Mouse (Mus musculus) thymus, adult 2 months (tissue): ENCODE data around the gene Olfr520. TPM values are rescaled to one million over a fixed set of nuclear protein-coding genes. Genes with fewer than 3 reads are reported as not detected.
"Not testable (repeated sequence)": the region's sequence is repeated elsewhere in the genome, so short reads cannot be mapped to it uniquely, and the experiment has no call there.

Experiments
- DNase-seq: peaks from one replicate; pipeline ENCODE4 v3.0.0; 2021
- H3K27ac ChIP-seq: fragments of 200-500 bp; 2 replicates; pipeline ENCODE4 v1.5.1; 2012; ENCODE audit warnings: low read length, control low read depth; ENCODE audit not compliant: control insufficient read depth, insufficient read depth
- H3K27me3 ChIP-seq: fragments of 200-500 bp; 2 replicates; pipeline ENCODE4 v1.6.1; 2012; ENCODE audit warnings: mild to moderate bottlenecking, low read length, moderate library complexity, mixed read lengths; ENCODE audit not compliant: control insufficient read depth, insufficient read depth
- H3K36me3 ChIP-seq: fragments of 200-500 bp; 2 replicates; pipeline ENCODE4 v1.6.1; 2012; ENCODE audit warnings: mild to moderate bottlenecking, low read length, moderate library complexity; ENCODE audit not compliant: control insufficient read depth, insufficient read depth
- H3K4me1 ChIP-seq: fragments of 200-500 bp; replicated peaks from 2 replicates; pipeline ENCODE4 v1.6.1; 2012; ENCODE audit warnings: low read length; ENCODE audit not compliant: control insufficient read depth, insufficient read depth
- H3K4me3 ChIP-seq: fragments of 200-500 bp; 2 replicates; pipeline ENCODE4 v1.5.1; 2012; ENCODE audit warnings: mild to moderate bottlenecking, low read length, control low read depth, moderate library complexity; ENCODE audit not compliant: control insufficient read depth, insufficient read depth
- CTCF ChIP-seq: fragments of 200-500 bp; IDR thresholded peaks from 2 replicates; pipeline ENCODE4 v1.5.1; 2012; ENCODE audit warnings: mild to moderate bottlenecking, control low read depth, low read length, moderate library complexity, borderline replicate concordance; ENCODE audit not compliant: control insufficient read depth, poor library complexity, insufficient read depth; ENCODE audit errors: extremely low read depth
- POLR2A ChIP-seq: fragments of 200-500 bp; IDR thresholded peaks from 2 replicates; pipeline ENCODE4 v1.6.1; 2012; ENCODE audit warnings: mild to moderate bottlenecking, low read length, control low read depth, moderate library complexity; ENCODE audit not compliant: control insufficient read depth, poor library complexity, insufficient read depth; ENCODE audit errors: extremely low read depth
- WGBS: fragments of 180-500 bp; shearing (Covaris S2); methylation state at CpG from one replicate; pipeline ENCODE4 v1.1.7; 2018; 5-methylcytosine and 5-hydroxymethylcytosine counted together
- polyA plus RNA-seq: library from polyadenylated mRNA; depleted of rRNA; stranded (reverse); fragments of >200 nt; gene quantifications from 2 replicates; pipeline ENCODE4 v1.2.3, GENCODE M21; 2012

Olfr520 gene
- polyA plus RNA-seq, 1 experiment = not detected

GRCm38 (mm10) chr7:99710476-99710875, 19.6 kb upstream of the Olfr520 start:
- H3K4me1 ChIP-seq = no peaks in the 10 kb centered on the region; the same call in 1 of the 2 replicates
- TF ChIP-seq POLR2A (no peak), CTCF (peak; percentile 49; the same call in 1 of the 2 replicates)
- H3K36me3 ChIP-seq = no peaks in the 10 kb centered on the region
- no peak overlapping the region for H3K4me3 ChIP-seq
- H3K27me3 ChIP-seq = no peaks in the 10 kb centered on the region
- WGBS = 29% methylated on average over 1 of the region's 1 CpGs
- H3K27ac ChIP-seq = no peak overlapping the region
- peak; percentile 53 for DNase-seq

- Histone ChIP-seq H3K36me3 (no peaks in the 10 kb centered on the region), H3K4me3 (no peak within 1 kb of the TSS), H3K4me1 (no peaks in the 10 kb centered on the region; the same call in 1 of the 2 replicates), H3K27me3 (no peaks in the 10 kb centered on the region), H3K27ac (no peak within 1 kb of the TSS)
- WGBS = 55% methylated on average over 8 of the region's 8 CpGs
- DNase-seq = no peak
- TF ChIP-seq POLR2A (no peak), CTCF (no peak)
Observed at GRCm38 (mm10) chr7:99711166-99711565, 18.9 kb upstream of the Olfr520 start, which contains the start of gene Slco2b1. TSS of gene Slco2b1 (minus strand) at chr7:99711340.

- no peak for DNase-seq
Observed at GRCm38 (mm10) chr7:99712431-99712830, 17.6 kb upstream of the Olfr520 start.

GRCm38 (mm10) chr7:99716536-99716935, 13.5 kb upstream of the Olfr520 start:
- WGBS = 94% methylated on average over 2 of the region's 2 CpGs
- no peaks in the 10 kb centered on the region for H3K4me1 ChIP-seq
- no peak overlapping the region for H3K27ac ChIP-seq
- no peaks in the 10 kb centered on the region for H3K27me3 ChIP-seq
- no peak for DNase-seq
- H3K36me3 ChIP-seq = no peaks in the 10 kb centered on the region
- no peak for TF ChIP-seq POLR2A
- no peak for TF ChIP-seq CTCF
- H3K4me3 ChIP-seq = no peak overlapping the region

More at GRCm38 (mm10) chr7:99712431-99712830, 17.6 kb upstream of the Olfr520 start:
- H3K36me3 ChIP-seq = no peaks in the 10 kb centered on the region
- 94% methylated on average over 4 of the region's 4 CpGs for WGBS
- no peaks in the 10 kb centered on the region for H3K27me3 ChIP-seq
- H3K4me3 ChIP-seq = no peak overlapping the region
- no peak overlapping the region for H3K27ac ChIP-seq
- no peaks in the 10 kb centered on the region for H3K4me1 ChIP-seq
- no peak for TF ChIP-seq POLR2A
- TF ChIP-seq CTCF = no peak

GRCm38 (mm10) chr7:99734612-99735011, 4.5 kb downstream of the Olfr520 start:
- WGBS = 70% methylated on average over 2 of the region's 2 CpGs
- DNase-seq = no peak
- TF ChIP-seq POLR2A = no peak
- TF ChIP-seq CTCF = no peak
- H3K4me3 ChIP-seq = no peak overlapping the region
- H3K36me3 ChIP-seq = no peaks in the 10 kb centered on the region
- no peaks in the 10 kb centered on the region for H3K4me1 ChIP-seq
- no peak overlapping the region for H3K27ac ChIP-seq
- no peaks in the 10 kb centered on the region; the same call in 1 of the 2 replicates for H3K27me3 ChIP-seq

GRCm38 (mm10) chr7:99735491-99735890, 5.4 kb downstream of the Olfr520 start:
- H3K4me1 ChIP-seq, H3K27me3 ChIP-seq, H3K36me3 ChIP-seq, DNase-seq, H3K4me3 ChIP-seq, H3K27ac ChIP-seq: not testable (repeated sequence)
- WGBS = 98% methylated on average over 9 of the region's 9 CpGs

- Histone ChIP-seq H3K27me3 (no peaks in the 10 kb centered on the region; the same call in 1 of the 2 replicates), H3K36me3 (no peaks in the 10 kb centered on the region), H3K27ac (no peak overlapping the region), H3K4me1 (peaks cover 9% of the 10 kb centered on the region), H3K4me3 (no peak overlapping the region)
- DNase-seq = no peak
- TF ChIP-seq CTCF = no peak
- TF ChIP-seq POLR2A = no peak
- 89% methylated on average over 9 of the region's 9 CpGs for WGBS
Observed at GRCm38 (mm10) chr7:99739276-99739675, 9.2 kb downstream of the Olfr520 start.
